Mouse (Mus musculus) limb, embryonic 15.5 days (tissue): Measurements from ENCODE around the gene Ssbp2. TPM values are rescaled to one million over a fixed set of nuclear protein-coding genes. Genes with fewer than 3 reads are reported as not detected.

Experiments used
- ATAC-seq: fragments of 200-750 bp; cut with Nextera tagmentation; 2 replicates; pipeline ENCODE4 v1.8.0; 2017; ENCODE audit warnings: low read depth, moderate TSS enrichment; ENCODE audit not compliant: insufficient number of reproducible peaks, low FRiP score, low TSS enrichment
- H3K27ac ChIP-seq: fragments of 300-500 bp; sonication (generic); 2 replicates; pipeline ENCODE4 v1.5.1; 2015; ENCODE audit warnings: moderate library complexity, mild to moderate bottlenecking, inconsistent platforms
- H3K27me3 ChIP-seq: fragments of 300-500 bp; sonication (generic); 2 replicates; pipeline ENCODE4 v1.6.1; 2015; ENCODE audit warnings: inconsistent platforms
- H3K36me3 ChIP-seq: fragments of 300-500 bp; sonication (generic); 2 replicates; pipeline ENCODE4 v1.6.1; 2015; ENCODE audit warnings: inconsistent platforms
- H3K4me1 ChIP-seq: fragments of 300-500 bp; sonication (generic); 2 replicates; pipeline ENCODE4 v1.6.1; 2015; ENCODE audit warnings: inconsistent platforms
- H3K4me2 ChIP-seq: fragments of 300-500 bp; sonication (generic); 2 replicates; pipeline ENCODE4 v1.6.1; 2015; ENCODE audit warnings: mild to moderate bottlenecking, inconsistent platforms
- H3K4me3 ChIP-seq: fragments of 300-500 bp; sonication (generic); 2 replicates; pipeline ENCODE4 v1.5.1; 2015; ENCODE audit warnings: mild to moderate bottlenecking, inconsistent platforms
- H3K9ac ChIP-seq: fragments of 300-500 bp; sonication (generic); 2 replicates; pipeline ENCODE4 v1.6.1; 2015; ENCODE audit warnings: inconsistent platforms
- H3K9me3 ChIP-seq: fragments of 300-500 bp; sonication (generic); 2 replicates; pipeline ENCODE4 v1.6.1; 2016; ENCODE audit warnings: inconsistent platforms
- WGBS: fragments of 180-500 bp; shearing (Covaris S2); methylation state at CpG from one replicate; pipeline ENCODE4 v1.1.7; 2015; 5-methylcytosine and 5-hydroxymethylcytosine counted together
- polyA plus RNA-seq: library from polyadenylated mRNA; unstranded; fragments of >200 nt; fragmentation: Nextera tagmentation; extraction: Ambion mirVana; gene quantifications from 2 replicates; pipeline ENCODE4 v1.2.1, GENCODE M21; 2015

The Ssbp2 gene
- 164 and 167 TPM in 2 replicates for polyA plus RNA-seq

GRCm38 (mm10) chr13:91459896-91460620 is at the start of gene Ssbp2:
Gene Ssbp2 (plus strand): TSS chr13:91460283.
- H3K4me1 ChIP-seq, result peaks cover 21% of the 10 kb centered on the region
- 11% methylated on average over 29 of the region's 29 CpGs for WGBS
- H3K27me3 ChIP-seq, result no peaks in the 10 kb centered on the region
- peak; percentile 31 for ATAC-seq
- peak within 1 kb of the TSS; percentile 79 for H3K4me2 ChIP-seq
- peak within 1 kb of the TSS; percentile 96 for H3K27ac ChIP-seq
- H3K4me3 ChIP-seq, result peak within 1 kb of the TSS; percentile 89
- H3K9me3 ChIP-seq, result no peaks in the 10 kb centered on the region
- peak within 1 kb of the TSS; percentile 93 for H3K9ac ChIP-seq
- H3K36me3 ChIP-seq, result no peaks in the 10 kb centered on the region

- WGBS, result 70% methylated on average over 5 of the region's 5 CpGs
- Histone ChIP-seq H3K4me1 (no peaks in the 10 kb centered on the region), H3K9me3 (no peaks in the 10 kb centered on the region), H3K36me3 (no peaks in the 10 kb centered on the region), H3K4me2 (no peak overlapping the region), H3K9ac (no peak overlapping the region), H3K27me3 (no peaks in the 10 kb centered on the region), H3K27ac (no peak overlapping the region), H3K4me3 (no peak overlapping the region)
- no peak for ATAC-seq
Measured at GRCm38 (mm10) chr13:91413752-91414503, 46.2 kb upstream of the Ssbp2 start.

- Histone ChIP-seq H3K4me2 (no peak overlapping the region), H3K36me3 (no peaks in the 10 kb centered on the region), H3K9me3 (no peaks in the 10 kb centered on the region), H3K9ac (no peak overlapping the region), H3K27ac (no peak overlapping the region), H3K4me3 (no peak overlapping the region), H3K27me3 (no peaks in the 10 kb centered on the region), H3K4me1 (peaks cover 4% of the 10 kb centered on the region; the same call in 1 of the 2 replicates)
- no peak for ATAC-seq
- WGBS, result 76% methylated on average over 4 of the region's 4 CpGs
Measured at GRCm38 (mm10) chr13:91415896-91416295, 44.2 kb upstream of the Ssbp2 start.

GRCm38 (mm10) chr13:91416698-91417097 is 43.4 kb upstream of the Ssbp2 start:
- Histone ChIP-seq H3K4me3 (no peak overlapping the region), H3K9me3 (no peaks in the 10 kb centered on the region), H3K27ac (no peak overlapping the region), H3K4me2 (no peak overlapping the region), H3K36me3 (no peaks in the 10 kb centered on the region), H3K4me1 (peaks cover 11% of the 10 kb centered on the region), H3K9ac (no peak overlapping the region), H3K27me3 (no peaks in the 10 kb centered on the region)
- 82% methylated on average over 2 of the region's 2 CpGs for WGBS
- no peak for ATAC-seq

- Histone ChIP-seq H3K4me1 (peaks cover 20% of the 10 kb centered on the region), H3K27ac (peak overlapping the region; percentile 47), H3K4me3 (no peak overlapping the region), H3K9ac (no peak overlapping the region), H3K27me3 (no peaks in the 10 kb centered on the region), H3K4me2 (0 out of 2 replicates have a peak overlapping the region, but pooled peaks have one; percentile 22), H3K9me3 (no peaks in the 10 kb centered on the region), H3K36me3 (no peaks in the 10 kb centered on the region)
- 9% methylated on average over 9 of the region's 9 CpGs for WGBS
- ATAC-seq, result no peak
Measured at GRCm38 (mm10) chr13:91421387-91421949, 38.6 kb upstream of the Ssbp2 start.

GRCm38 (mm10) chr13:91430867-91431266 is 29.2 kb upstream of the Ssbp2 start:
- no peaks in the 10 kb centered on the region for H3K27me3 ChIP-seq
- 61% methylated on average over 5 of the region's 5 CpGs for WGBS
- H3K36me3 ChIP-seq, result no peaks in the 10 kb centered on the region
- H3K4me3 ChIP-seq, result no peak overlapping the region
- ATAC-seq, result no peak
- H3K9me3 ChIP-seq, result no peaks in the 10 kb centered on the region
- H3K9ac ChIP-seq, result no peak overlapping the region
- H3K4me1 ChIP-seq, result peaks cover 7% of the 10 kb centered on the region; the same call in 1 of the 2 replicates
- H3K27ac ChIP-seq, result no peak overlapping the region; the same call in 1 of the 2 replicates
- H3K4me2 ChIP-seq, result no peak overlapping the region

- no peaks in the 10 kb centered on the region for H3K9me3 ChIP-seq
- no peak overlapping the region for H3K4me3 ChIP-seq
- ATAC-seq, result 0 out of 2 replicates have a peak, but pooled peaks have one; percentile 61
- 45% methylated on average over 12 of the region's 12 CpGs for WGBS
- no peaks in the 10 kb centered on the region for H3K27me3 ChIP-seq
- peak overlapping the region; percentile 35 for H3K27ac ChIP-seq
- H3K36me3 ChIP-seq, result no peaks in the 10 kb centered on the region
- H3K4me1 ChIP-seq, result peaks cover 4% of the 10 kb centered on the region; the same call in 1 of the 2 replicates
- H3K9ac ChIP-seq, result no peak overlapping the region
- no peak overlapping the region for H3K4me2 ChIP-seq
Measured at GRCm38 (mm10) chr13:91431392-91432355, 28.4 kb upstream of the Ssbp2 start.

GRCm38 (mm10) chr13:91433021-91433420 is 27.1 kb upstream of the Ssbp2 start:
- H3K36me3 ChIP-seq, result no peaks in the 10 kb centered on the region
- peaks cover 4% of the 10 kb centered on the region; the same call in 1 of the 2 replicates for H3K4me1 ChIP-seq
- no peak overlapping the region for H3K9ac ChIP-seq
- 82% methylated on average over 11 of the region's 11 CpGs for WGBS
- no peaks in the 10 kb centered on the region for H3K27me3 ChIP-seq
- no peak for ATAC-seq
- no peak overlapping the region for H3K27ac ChIP-seq
- no peak overlapping the region for H3K4me2 ChIP-seq
- no peak overlapping the region for H3K4me3 ChIP-seq
- no peaks in the 10 kb centered on the region for H3K9me3 ChIP-seq

GRCm38 (mm10) chr13:91437931-91438330 is 22.2 kb upstream of the Ssbp2 start:
- no peak for ATAC-seq
- Histone ChIP-seq H3K9ac (no peak overlapping the region), H3K4me3 (no peak overlapping the region), H3K36me3 (no peaks in the 10 kb centered on the region), H3K27ac (no peak overlapping the region), H3K4me2 (no peak overlapping the region), H3K4me1 (no peaks in the 10 kb centered on the region), H3K27me3 (no peaks in the 10 kb centered on the region), H3K9me3 (no peaks in the 10 kb centered on the region)
- WGBS, result 69% methylated on average over 3 of the region's 3 CpGs

- Histone ChIP-seq H3K4me1 (no peaks in the 10 kb centered on the region), H3K4me2 (no peak overlapping the region), H3K9ac (no peak overlapping the region), H3K36me3 (no peaks in the 10 kb centered on the region), H3K27me3 (no peaks in the 10 kb centered on the region), H3K27ac (no peak overlapping the region), H3K9me3 (no peaks in the 10 kb centered on the region), H3K4me3 (no peak overlapping the region)
- 88% methylated on average over 5 of the region's 5 CpGs for WGBS
- ATAC-seq, result no peak
Measured at GRCm38 (mm10) chr13:91441476-91441875, 18.6 kb upstream of the Ssbp2 start.

- no peak for ATAC-seq
- Histone ChIP-seq H3K36me3 (no peaks in the 10 kb centered on the region), H3K9ac (no peak overlapping the region), H3K4me1 (0 out of 2 replicates have a peak, but pooled peaks cover 2% of the 10 kb centered on the region), H3K27me3 (no peaks in the 10 kb centered on the region), H3K27ac (no peak overlapping the region), H3K4me3 (no peak overlapping the region), H3K4me2 (no peak overlapping the region), H3K9me3 (no peaks in the 10 kb centered on the region)
- 73% methylated on average over 2 of the region's 2 CpGs for WGBS
Measured at GRCm38 (mm10) chr13:91446728-91447127, 13.4 kb upstream of the Ssbp2 start.
